Mouse (Mus musculus) liver, embryonic 16.5 days (tissue): ENCODE results near the gene Cnot6. TPM values are rescaled to one million over a fixed set of nuclear protein-coding genes. Genes with fewer than 3 reads are reported as not detected.

Experiments used
- ATAC-seq: fragments of 200-750 bp; cut with Nextera tagmentation; 2 replicates; pipeline ENCODE4 v1.8.0; 2017; ENCODE audit warnings: low read depth, mild to moderate bottlenecking, moderate number of reproducible peaks, moderate library complexity
- H3K27ac ChIP-seq: fragments of 300-500 bp; sonication (generic); 2 replicates; pipeline ENCODE4 v1.5.1; 2014; ENCODE audit warnings: mild to moderate bottlenecking, low read length
- H3K27me3 ChIP-seq: fragments of 300-500 bp; sonication (generic); 2 replicates; pipeline ENCODE4 v1.6.1; 2014; ENCODE audit warnings: low read depth, low read length, mixed read lengths; ENCODE audit not compliant: control insufficient read depth, insufficient read depth
- H3K36me3 ChIP-seq: fragments of 300-500 bp; sonication (generic); 2 replicates; pipeline ENCODE4 v1.6.1; 2014; ENCODE audit warnings: mild to moderate bottlenecking; ENCODE audit not compliant: control insufficient read depth, insufficient read depth
- H3K4me1 ChIP-seq: fragments of 300-500 bp; sonication (generic); 2 replicates; pipeline ENCODE4 v1.6.1; 2014; ENCODE audit warnings: low read depth, low read length, mixed read lengths; ENCODE audit not compliant: control insufficient read depth
- H3K4me2 ChIP-seq: fragments of 300-500 bp; sonication (generic); 2 replicates; pipeline ENCODE4 v1.6.1; 2014; ENCODE audit warnings: low read depth, low read length, mixed read lengths
- H3K4me3 ChIP-seq: fragments of 300-500 bp; sonication (generic); 2 replicates; pipeline ENCODE4 v1.5.1; 2014; ENCODE audit warnings: low read depth, mild to moderate bottlenecking, low read length
- H3K9ac ChIP-seq: fragments of 300-500 bp; sonication (generic); 2 replicates; pipeline ENCODE4 v1.6.1; 2014; ENCODE audit warnings: low read depth, low read length
- H3K9me3 ChIP-seq: fragments of 300-500 bp; sonication (generic); replicated peaks from 2 replicates; pipeline ENCODE4 v1.6.1; 2016; ENCODE audit warnings: low read length; ENCODE audit not compliant: control insufficient read depth
- WGBS: fragments of 180-500 bp; shearing (Covaris S2); extraction: QIAGEN DNeasy Blood & Tissue Kit; methylation state at CpG from one replicate; pipeline ENCODE4 v1.1.7; 2014; ENCODE audit not compliant: insufficient replicate concordance; 5-methylcytosine and 5-hydroxymethylcytosine counted together
- polyA plus RNA-seq: library from polyadenylated mRNA; unstranded; fragments of >200 nt; fragmentation: Nextera tagmentation; extraction: Ambion mirVana; gene quantifications from 2 replicates; pipeline ENCODE4 v1.2.1, GENCODE M21; 2015

The Cnot6 gene
- polyA plus RNA-seq, 1 experiment from 2014 or later, result 14.2 TPM

- H3K9me3 ChIP-seq, result no peaks in the 10 kb centered on the region
- H3K4me2 ChIP-seq, result no peak overlapping the region
- no peaks in the 10 kb centered on the region for H3K36me3 ChIP-seq
- peak; percentile 41; the same call in 1 of the 2 replicates for ATAC-seq
- WGBS, result 13% methylated on average over 2 of the region's 2 CpGs
- H3K9ac ChIP-seq, result no peak overlapping the region
- H3K27me3 ChIP-seq, result peaks cover 27% of the 10 kb centered on the region
- no peak overlapping the region for H3K27ac ChIP-seq
- no peak overlapping the region for H3K4me3 ChIP-seq
- no peaks in the 10 kb centered on the region; the same call in 1 of the 2 replicates for H3K4me1 ChIP-seq
Observed at GRCm38 (mm10) chr11:49632256-49632655, 80.3 kb downstream of the Cnot6 start.

DNA sequence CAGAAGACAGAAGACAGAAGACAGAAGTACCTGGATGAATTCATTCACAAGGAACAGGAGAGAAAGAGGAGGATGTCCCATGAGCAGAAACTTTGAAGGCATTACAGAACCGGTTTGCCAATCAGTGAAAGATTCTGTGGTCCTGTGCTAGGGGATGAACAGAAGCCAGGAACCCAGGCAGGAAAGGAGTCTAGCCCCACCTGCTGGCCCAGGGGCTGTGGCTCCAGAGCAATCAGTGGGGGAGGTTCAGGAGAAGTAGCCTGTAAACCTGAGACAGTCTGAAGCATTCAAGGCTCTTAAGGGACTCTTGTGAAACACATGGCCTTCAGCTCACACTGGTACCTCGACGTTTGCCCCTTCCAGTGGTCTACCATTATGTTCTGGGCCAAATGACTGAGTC is 81.4 kb downstream of the Cnot6 start:
- H3K27ac ChIP-seq, result no peak overlapping the region
- no peaks in the 10 kb centered on the region; the same call in 1 of the 2 replicates for H3K4me1 ChIP-seq
- H3K9me3 ChIP-seq, result no peaks in the 10 kb centered on the region
- peaks cover 18% of the 10 kb centered on the region for H3K27me3 ChIP-seq
- no peak overlapping the region for H3K4me2 ChIP-seq
- H3K9ac ChIP-seq, result no peak overlapping the region
- H3K4me3 ChIP-seq, result no peak overlapping the region
- no peak for ATAC-seq
- WGBS, result 22% methylated on average over 3 of the region's 3 CpGs
- H3K36me3 ChIP-seq, result no peaks in the 10 kb centered on the region

GRCm38 (mm10) chr11:49626748-49627147 is 85.8 kb downstream of the Cnot6 start:
- H3K9ac ChIP-seq, result no peak overlapping the region
- no peaks in the 10 kb centered on the region for H3K36me3 ChIP-seq
- no peak for ATAC-seq
- no peak overlapping the region for H3K4me2 ChIP-seq
- H3K4me1 ChIP-seq, result no peaks in the 10 kb centered on the region
- H3K27ac ChIP-seq, result no peak overlapping the region
- no peaks in the 10 kb centered on the region for H3K9me3 ChIP-seq
- H3K4me3 ChIP-seq, result no peak overlapping the region
- no peaks in the 10 kb centered on the region for H3K27me3 ChIP-seq
- WGBS, result 67% methylated on average over 8 of the region's 8 CpGs

DNA sequence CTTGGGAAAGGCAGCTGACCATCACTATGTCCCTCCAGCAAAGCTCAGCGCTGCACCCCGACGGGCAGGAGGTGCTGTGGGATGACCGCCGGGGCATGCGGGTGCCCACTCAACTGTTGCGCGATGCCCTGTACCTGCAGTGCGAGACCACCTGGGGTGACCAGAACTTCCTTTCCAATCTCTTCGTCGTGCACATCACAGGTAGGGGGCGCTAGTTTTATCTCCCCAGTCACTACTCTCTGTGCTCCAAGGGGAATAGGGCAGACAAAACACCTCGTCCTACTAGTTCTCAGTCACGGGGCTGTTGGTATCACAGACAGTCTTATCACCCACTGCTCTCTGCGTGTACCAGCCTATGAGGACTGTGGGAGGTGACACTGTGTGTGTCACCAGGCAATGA is 86.7 kb downstream of the Cnot6 start:
- H3K36me3 ChIP-seq, result no peaks in the 10 kb centered on the region

GRCm38 (mm10) chr11:49624156-49624555 is 88.4 kb downstream of the Cnot6 start:
- no peaks in the 10 kb centered on the region for H3K36me3 ChIP-seq
- no peaks in the 10 kb centered on the region for H3K4me1 ChIP-seq
- no peaks in the 10 kb centered on the region for H3K27me3 ChIP-seq
- H3K4me3 ChIP-seq, result no peak overlapping the region
- 0 out of 2 replicates have a peak, but pooled peaks have one; percentile 30 for ATAC-seq
- 55% methylated on average over 3 of the region's 3 CpGs for WGBS
- H3K9me3 ChIP-seq, result no peaks in the 10 kb centered on the region
- H3K27ac ChIP-seq, result no peak overlapping the region
- H3K4me2 ChIP-seq, result no peak overlapping the region
- no peak overlapping the region for H3K9ac ChIP-seq

More for the DNA sequence above, 86.7 kb downstream of the Cnot6 start:
- Histone ChIP-seq H3K27me3 (no peaks in the 10 kb centered on the region), H3K9me3 (no peaks in the 10 kb centered on the region), H3K4me1 (no peaks in the 10 kb centered on the region), H3K4me3 (no peak overlapping the region), H3K27ac (no peak overlapping the region), H3K9ac (no peak overlapping the region), H3K4me2 (no peak overlapping the region)
- no peak for ATAC-seq
- WGBS, result 58% methylated on average over 15 of the region's 15 CpGs

GRCm38 (mm10) chr11:49621953-49622352 is 90.6 kb downstream of the Cnot6 start:
- H3K27me3 ChIP-seq, result no peaks in the 10 kb centered on the region; the same call in 1 of the 2 replicates
- no peak overlapping the region for H3K4me2 ChIP-seq
- H3K27ac ChIP-seq, result no peak overlapping the region
- H3K4me1 ChIP-seq, result no peaks in the 10 kb centered on the region
- 58% methylated on average over 5 of the region's 5 CpGs for WGBS
- H3K9me3 ChIP-seq, result no peaks in the 10 kb centered on the region
- no peak overlapping the region for H3K9ac ChIP-seq
- ATAC-seq, result no peak
- no peak overlapping the region for H3K4me3 ChIP-seq
- H3K36me3 ChIP-seq, result no peaks in the 10 kb centered on the region

Other genes starting within 250 kb of the Cnot6 start
- gene Olfr1386, start 247.7 kb downstream of the Cnot6 start, polyA plus RNA-seq, result not detected in 2 replicates
- gene Olfr1385, start 223.7 kb downstream of the Cnot6 start, polyA plus RNA-seq, result not detected in 2 replicates
- gene Olfr1384, start 206.0 kb downstream of the Cnot6 start, polyA plus RNA-seq, result not detected in 2 replicates
- not detected in 2 replicates for gene Olfr1383, start 193.1 kb downstream of the Cnot6 start, polyA plus RNA-seq
- not detected in 2 replicates for gene Olfr1382, start 184.5 kb downstream of the Cnot6 start, polyA plus RNA-seq
- not detected in 2 replicates for gene Olfr1381, start 169.3 kb downstream of the Cnot6 start, polyA plus RNA-seq
- gene Olfr1380, start 155.8 kb downstream of the Cnot6 start, polyA plus RNA-seq, result not detected in 2 replicates
- gene Flt4, start 103.5 kb downstream of the Cnot6 start, polyA plus RNA-seq, result 3.2 and 3.9 TPM in 2 replicates
- gene Scgb3a1, start 49.1 kb downstream of the Cnot6 start, polyA plus RNA-seq, result not detected in 2 replicates
- gene Gfpt2, start 81.5 kb upstream of the Cnot6 start, polyA plus RNA-seq, result 0.80 and 0.86 TPM in 2 replicates
- 15.1 and 16.0 TPM in 2 replicates for gene Mapk9, start 134.0 kb upstream of the Cnot6 start, polyA plus RNA-seq
- gene Rasgef1c, start 189.1 kb upstream of the Cnot6 start, polyA plus RNA-seq, result not detected in 2 replicates